Mouse (Mus musculus) brain, embryonic 18.5 days (tissue): Measurements from ENCODE around the gene Scgb1b15.
"Not testable (repeated sequence)": the region's sequence is repeated elsewhere in the genome, so short reads cannot be mapped to it uniquely, and the experiment has no call there.

Experiments
- DNase-seq: peaks from one replicate; pipeline ENCODE4 v3.0.0-alpha.2; 2012; ENCODE audit warnings: low read depth, low spot score

The Scgb1b15 gene

DNA sequence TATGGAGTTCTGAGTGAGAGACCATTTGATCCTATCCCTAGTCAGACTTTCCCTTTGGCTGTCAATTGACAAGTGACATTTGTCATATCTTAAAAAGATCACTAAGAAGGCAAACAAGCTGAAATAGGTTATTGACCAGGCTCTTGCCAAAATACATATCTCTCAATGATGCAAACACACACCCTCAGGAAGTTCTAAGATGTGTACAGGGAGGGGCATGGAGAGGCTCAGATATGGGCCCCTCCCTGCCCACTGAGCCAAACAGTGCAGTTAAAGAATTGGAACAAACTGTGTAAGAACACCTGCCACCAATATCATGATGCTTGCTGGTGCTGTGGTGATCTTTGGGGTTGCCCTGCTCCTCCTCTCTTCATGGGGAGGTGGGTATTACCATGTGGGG is at the start of gene Scgb1b15:
Scgb1b15 (plus strand) TSS at position 301 of the 400 bp plus-strand sequence.
- DNase-seq: not testable (repeated sequence)

DNA sequence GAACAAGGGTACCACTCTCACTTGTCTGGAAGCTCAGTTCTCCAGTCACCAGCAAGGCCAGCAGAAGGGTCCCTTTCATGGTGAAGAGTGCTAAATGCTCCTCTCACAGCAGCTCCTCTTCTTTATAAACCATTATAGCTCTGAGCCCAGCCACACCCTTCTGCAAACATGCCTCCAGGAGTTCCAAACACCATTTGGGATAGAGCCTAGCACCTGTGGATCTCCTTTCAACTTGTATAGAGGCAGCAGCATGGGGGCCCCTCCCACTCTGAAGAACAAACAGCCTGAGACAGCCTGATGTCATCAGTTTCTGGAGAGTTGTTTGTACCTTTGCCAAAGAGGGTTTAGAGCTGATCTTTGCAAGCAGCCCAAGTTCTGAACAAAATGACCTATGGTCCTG is 6.8 kb upstream of the Scgb1b15 start, which contains the start of gene Scgb2b15:
Scgb2b15 (minus strand) TSS at position 101 of the 400 bp plus-strand sequence.
- DNase-seq: not testable (repeated sequence)
